Mouse (Mus musculus) stomach, postnatal 0 days (tissue): ENCODE measurements around the gene Tepsin.

ENCODE experiments used
- CTCF ChIP-seq: IDR thresholded peaks from 2 replicates; pipeline ENCODE4 v1.5.1; 2016; ENCODE audit warnings: antibody characterized with exemption, low read depth, mild to moderate bottlenecking, moderate library complexity
- EP300 ChIP-seq: optimal IDR thresholded peaks from 2 replicates; pipeline ENCODE3; 2016; ENCODE audit warnings: antibody characterized with exemption

GRCm38 (mm10) chr11:120064668-120065040, 33.9 kb downstream of the Tepsin start:
- no peak for TF ChIP-seq CTCF
- no peak for TF ChIP-seq EP300
